Mouse (Mus musculus) liver, embryonic 11.5 days (tissue): Measurements from ENCODE around the gene Magi1. TPM values are rescaled to one million over a fixed set of nuclear protein-coding genes. Genes with fewer than 3 reads are reported as not detected.

Experiments used
- ATAC-seq: fragments of 200-750 bp; cut with Nextera tagmentation; replicated peaks from 2 replicates; pipeline ENCODE4 v1.8.0; 2017; ENCODE audit warnings: moderate number of reproducible peaks, mild to moderate bottlenecking, moderate TSS enrichment, moderate library complexity; ENCODE audit not compliant: low FRiP score
- DNase-seq: peaks from one replicate; pipeline ENCODE4 v3.0.0-alpha.2; 2017; ENCODE audit warnings: low spot score
- H3K27ac ChIP-seq: fragments of 300-500 bp; sonication (generic); 2 replicates; pipeline ENCODE4 v1.5.1; 2014; ENCODE audit warnings: mild to moderate bottlenecking, low read depth, low read length, control low read depth
- H3K27me3 ChIP-seq: fragments of 300-500 bp; sonication (generic); replicated peaks from 2 replicates; pipeline ENCODE4 v1.6.1; 2014; ENCODE audit warnings: low read length, mixed read lengths; ENCODE audit not compliant: control insufficient read depth, insufficient read depth
- H3K36me3 ChIP-seq: fragments of 300-500 bp; sonication (generic); 2 replicates; pipeline ENCODE4 v1.6.1; 2014; ENCODE audit warnings: mild to moderate bottlenecking, low read length, moderate library complexity, mixed read lengths; ENCODE audit not compliant: control insufficient read depth, insufficient read depth
- H3K4me1 ChIP-seq: fragments of 300-500 bp; sonication (generic); replicated peaks from 2 replicates; pipeline ENCODE4 v1.6.1; 2014; ENCODE audit warnings: low read length, mixed read lengths; ENCODE audit not compliant: control insufficient read depth, insufficient read depth
- H3K4me2 ChIP-seq: fragments of 300-500 bp; sonication (generic); 2 replicates; pipeline ENCODE4 v1.6.1; 2014; ENCODE audit warnings: mild to moderate bottlenecking, control low read depth, moderate library complexity
- H3K4me3 ChIP-seq: fragments of 300-500 bp; sonication (generic); 2 replicates; pipeline ENCODE4 v1.5.1; 2014; ENCODE audit warnings: low read depth, low read length, control low read depth
- H3K9ac ChIP-seq: fragments of 300-500 bp; sonication (generic); 2 replicates; pipeline ENCODE4 v1.6.1; 2014; ENCODE audit warnings: low read depth, low read length, control low read depth
- H3K9me3 ChIP-seq: fragments of 300-500 bp; sonication (generic); 2 replicates; pipeline ENCODE4 v1.6.1; 2016; ENCODE audit warnings: low read length, inconsistent platforms, mixed read lengths; ENCODE audit not compliant: control insufficient read depth
- WGBS: fragments of 180-500 bp; shearing (Covaris S2); extraction: QIAGEN DNeasy Blood & Tissue Kit; methylation state at CpG from one replicate; pipeline ENCODE4 v1.1.7; 2014; 5-methylcytosine and 5-hydroxymethylcytosine counted together
- polyA plus RNA-seq: library from polyadenylated mRNA; unstranded; fragments of >200 nt; fragmentation: Nextera tagmentation; extraction: Ambion mirVana; gene quantifications from 2 replicates; pipeline ENCODE4 v1.2.1, GENCODE M21; 2014

Gene Magi1
- polyA plus RNA-seq, 1 experiment from 2014 or later = 4.6 TPM

DNA sequence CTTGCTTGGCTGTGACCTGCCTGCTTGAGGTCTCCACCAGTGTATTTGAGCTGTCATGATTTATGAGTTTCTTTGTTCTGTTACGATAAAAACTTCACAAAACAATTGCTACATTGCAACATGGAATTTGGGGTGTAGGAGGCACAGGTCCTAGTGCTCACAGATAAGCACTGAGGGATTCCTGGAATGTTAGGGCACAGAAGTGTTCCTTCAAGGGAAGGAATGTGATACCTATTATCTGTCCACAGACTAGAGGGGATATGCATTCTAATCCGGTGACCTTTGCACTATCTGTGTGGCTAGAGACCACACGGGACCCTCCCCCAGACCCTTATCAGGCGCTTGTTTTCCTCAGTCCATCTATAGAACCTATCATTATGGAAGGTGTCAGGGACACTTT, 132.8 kb downstream of the Magi1 start:
- Histone ChIP-seq H3K4me1 (peaks cover 11% of the 10 kb centered on the region), H3K27me3 (no peaks in the 10 kb centered on the region), H3K9ac (no peak overlapping the region), H3K9me3 (no peaks in the 10 kb centered on the region), H3K4me2 (no peak overlapping the region), H3K4me3 (no peak overlapping the region), H3K36me3 (no peaks in the 10 kb centered on the region), H3K27ac (no peak overlapping the region)
- no peak for DNase-seq
- WGBS = 23% methylated on average over 4 of the region's 4 CpGs
- ATAC-seq = no peak

- Histone ChIP-seq H3K27ac (no peak overlapping the region), H3K36me3 (no peaks in the 10 kb centered on the region), H3K27me3 (no peaks in the 10 kb centered on the region), H3K9me3 (no peaks in the 10 kb centered on the region), H3K9ac (no peak overlapping the region), H3K4me3 (no peak overlapping the region), H3K4me2 (no peak overlapping the region), H3K4me1 (peaks cover 11% of the 10 kb centered on the region)
- DNase-seq = no peak
- 35% methylated on average over 2 of the region's 2 CpGs for WGBS
- no peak for ATAC-seq
Observed at GRCm38 (mm10) chr6:94149800-94150199, 133.9 kb downstream of the Magi1 start.

GRCm38 (mm10) chr6:94146206-94146493, 137.6 kb downstream of the Magi1 start:
- ATAC-seq (no peak), DNase-seq (no peak)
- no peak overlapping the region for H3K9ac ChIP-seq
- H3K27me3 ChIP-seq = no peaks in the 10 kb centered on the region
- peaks cover 9% of the 10 kb centered on the region for H3K4me1 ChIP-seq
- no peaks in the 10 kb centered on the region for H3K9me3 ChIP-seq
- no peak overlapping the region for H3K27ac ChIP-seq
- 41% methylated on average over 1 of the region's 1 CpGs for WGBS
- no peak overlapping the region for H3K4me3 ChIP-seq
- no peaks in the 10 kb centered on the region for H3K36me3 ChIP-seq
- H3K4me2 ChIP-seq = no peak overlapping the region

GRCm38 (mm10) chr6:94145430-94146205, 138.1 kb downstream of the Magi1 start:
- H3K9me3 ChIP-seq = no peaks in the 10 kb centered on the region
- H3K4me3 ChIP-seq = no peak overlapping the region
- no peaks in the 10 kb centered on the region for H3K36me3 ChIP-seq
- no peak overlapping the region for H3K27ac ChIP-seq
- H3K9ac ChIP-seq = no peak overlapping the region
- 81% methylated on average over 8 of the region's 8 CpGs for WGBS
- DNase-seq (no peak), ATAC-seq (no peak)
- no peaks in the 10 kb centered on the region for H3K27me3 ChIP-seq
- H3K4me1 ChIP-seq = peaks cover 4% of the 10 kb centered on the region
- no peak overlapping the region for H3K4me2 ChIP-seq

DNA sequence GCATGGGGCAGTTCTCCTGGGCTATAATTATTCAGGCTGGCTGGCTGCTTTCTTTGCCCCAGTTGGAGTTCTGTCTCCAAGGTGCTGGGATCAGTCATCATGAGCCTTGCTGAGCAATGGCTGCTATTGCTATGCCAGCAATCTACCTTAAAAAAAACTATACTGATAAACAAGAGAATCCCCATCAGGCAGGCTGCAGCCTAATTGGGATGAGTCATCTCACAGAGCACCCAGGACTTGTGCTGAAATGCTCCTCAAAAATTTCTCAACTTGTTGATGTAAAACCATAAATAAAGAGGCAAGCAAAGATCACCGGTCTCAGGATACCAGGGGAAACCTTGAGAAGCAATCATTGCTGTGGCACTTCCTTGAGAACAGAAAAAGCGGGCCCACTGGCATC, 141.2 kb downstream of the Magi1 start:
- Histone ChIP-seq H3K9me3 (no peaks in the 10 kb centered on the region), H3K4me2 (no peak overlapping the region), H3K27ac (no peak overlapping the region), H3K4me3 (no peak overlapping the region), H3K4me1 (no peaks in the 10 kb centered on the region; the same call in none of the 2 replicates), H3K36me3 (no peaks in the 10 kb centered on the region), H3K9ac (no peak overlapping the region), H3K27me3 (no peaks in the 10 kb centered on the region)
- DNase-seq (no peak), ATAC-seq (no peak)
- WGBS = 78% methylated on average over 2 of the region's 2 CpGs

GRCm38 (mm10) chr6:94141496-94141895, 142.2 kb downstream of the Magi1 start:
- WGBS = 54% methylated on average over 2 of the region's 2 CpGs
- no peaks in the 10 kb centered on the region for H3K27me3 ChIP-seq

GRCm38 (mm10) chr6:94139952-94140414, 143.7 kb downstream of the Magi1 start:
- Histone ChIP-seq H3K27ac (no peak overlapping the region), H3K4me2 (no peak overlapping the region), H3K9ac (no peak overlapping the region), H3K4me3 (no peak overlapping the region), H3K9me3 (no peaks in the 10 kb centered on the region), H3K27me3 (no peaks in the 10 kb centered on the region), H3K36me3 (no peaks in the 10 kb centered on the region), H3K4me1 (no peaks in the 10 kb centered on the region; the same call in none of the 2 replicates)
- WGBS = 73% methylated on average over 3 of the region's 3 CpGs
- ATAC-seq (no peak), DNase-seq (no peak)

More at GRCm38 (mm10) chr6:94141496-94141895, 142.2 kb downstream of the Magi1 start:
- no peaks in the 10 kb centered on the region; the same call in none of the 2 replicates for H3K4me1 ChIP-seq
- H3K36me3 ChIP-seq = no peaks in the 10 kb centered on the region
- ATAC-seq (no peak), DNase-seq (no peak)
- H3K9me3 ChIP-seq = no peaks in the 10 kb centered on the region
- no peak overlapping the region for H3K4me2 ChIP-seq
- H3K27ac ChIP-seq = no peak overlapping the region
- H3K9ac ChIP-seq = no peak overlapping the region
- H3K4me3 ChIP-seq = no peak overlapping the region

- ATAC-seq (no peak), DNase-seq (no peak)
- H3K4me3 ChIP-seq = no peak overlapping the region
- no peaks in the 10 kb centered on the region for H3K27me3 ChIP-seq
- H3K9ac ChIP-seq = no peak overlapping the region
- no peaks in the 10 kb centered on the region for H3K36me3 ChIP-seq
- no peaks in the 10 kb centered on the region; the same call in none of the 2 replicates for H3K4me1 ChIP-seq
- H3K27ac ChIP-seq = no peak overlapping the region
- WGBS = 71% methylated on average over 3 of the region's 3 CpGs
- no peaks in the 10 kb centered on the region for H3K9me3 ChIP-seq
- H3K4me2 ChIP-seq = no peak overlapping the region
Observed at GRCm38 (mm10) chr6:94136693-94137092, 147.0 kb downstream of the Magi1 start.

GRCm38 (mm10) chr6:94134159-94134558, 149.6 kb downstream of the Magi1 start:
- no peaks in the 10 kb centered on the region for H3K27me3 ChIP-seq
- no peak overlapping the region for H3K27ac ChIP-seq
- ATAC-seq (no peak), DNase-seq (no peak)
- H3K4me1 ChIP-seq = no peaks in the 10 kb centered on the region
- no peak overlapping the region for H3K9ac ChIP-seq
- no peak overlapping the region for H3K4me2 ChIP-seq
- no peak overlapping the region for H3K4me3 ChIP-seq
- no peaks in the 10 kb centered on the region for H3K9me3 ChIP-seq
- 79% methylated on average over 5 of the region's 5 CpGs for whole genome bisulfite sequencing
- H3K36me3 ChIP-seq = no peaks in the 10 kb centered on the region
